In the genomic region with DNA sequence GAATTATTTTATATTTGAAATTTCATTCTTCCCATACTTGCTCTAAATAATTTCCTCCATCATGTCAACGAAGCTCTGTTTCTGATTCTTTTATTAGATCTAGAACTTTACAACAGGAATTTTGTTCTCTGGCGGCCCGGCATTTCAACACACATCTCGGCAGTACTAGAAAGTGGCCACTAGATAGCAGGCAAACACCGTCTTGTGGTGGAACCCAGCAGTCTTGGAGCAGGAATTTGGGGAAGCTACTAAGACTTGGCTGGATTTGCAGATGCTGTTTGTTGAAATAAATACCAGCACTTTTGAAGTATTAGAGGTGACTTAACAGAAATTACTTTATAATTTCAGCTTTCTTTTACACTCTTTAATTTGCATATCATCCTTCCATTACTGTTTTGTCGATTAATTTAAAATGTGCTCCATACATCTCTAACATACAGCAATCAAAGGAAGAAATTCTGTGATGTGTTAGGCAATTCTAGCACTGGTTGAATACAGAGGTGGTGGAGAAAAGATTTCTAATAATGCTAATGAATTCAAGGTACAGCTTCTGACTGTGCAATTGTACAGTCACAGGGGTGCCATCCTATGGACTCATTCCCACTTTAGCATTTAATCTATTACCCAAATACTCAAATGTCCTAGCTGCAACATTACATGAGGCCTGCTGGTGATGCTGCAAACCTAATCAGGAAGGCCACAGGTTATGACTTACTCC, we compare ENCODE assay signal across 9 mouse cellular contexts.
DNase-seq lines count a peak whose midpoint lies in the region; ATAC-seq and TF ChIP-seq lines count a peak whose summit lies in the region.
"Had no signal": no experiment of that assay in that cellular context is flagged by ENCODE, and none has a peak within 500 bp of the region (broad histone marks: within the 10 kb centered on the region; RNA-seq: fewer than 3 reads in every experiment).

No protein-coding gene starts in this region.

- no peak overlapping the region for H3K4me3 ChIP-seq in ES-E14 (ENCODE audit: insufficient read depth in 1 of 2, low read depth in 1 of 2, low read length in 2 of 2, poor library complexity in 1 of 2, severe bottlenecking in 1 of 2)
- H3K4me3 ChIP-seq: embryonic facial prominence, embryonic 15.5 days had no signal

- no peaks in the 10 kb centered on the region for H3K9me3 ChIP-seq in ES-E14 (ENCODE audit: control insufficient read depth, insufficient read depth, low read depth, low read length)
- H3K9me3 ChIP-seq: embryonic facial prominence, embryonic 15.5 days had no signal

- no peak overlapping the region for H3K27ac ChIP-seq in ES-E14 (ENCODE audit: insufficient read depth, low read depth, low read length, poor library complexity, severe bottlenecking)
- H3K27ac ChIP-seq: embryonic facial prominence, embryonic 15.5 days; macrophage had no signal

- ATAC-seq in common myeloid progenitor, adult 5-6 weeks (replicated peaks; ENCODE audit: low read depth, poor library complexity, severe bottlenecking): peak; percentile 95
- ATAC-seq in hematopoietic stem cell, adult 5-6 weeks (replicated peaks in 1 of 2; ENCODE audit: insufficient read depth in 1 of 2, low FRiP score in 2 of 2, low TSS enrichment in 1 of 2, low read depth in 1 of 2, poor library complexity in 2 of 2, severe bottlenecking in 2 of 2): peak; percentile 89 to 94

- no peaks in the 10 kb centered on the region for H3K36me3 ChIP-seq in ES-E14 (ENCODE audit: control insufficient read depth, insufficient read depth, low read length, poor library complexity, severe bottlenecking)
- H3K36me3 ChIP-seq: embryonic facial prominence, embryonic 15.5 days had no signal

- DNase-seq in 3T3-L1 (ENCODE audit: low read depth, low spot score) (peak; percentile 60), ES-E14 (ENCODE audit: low read depth, low spot score) (peak; percentile 24)
- DNase-seq in layer of hippocampus, postnatal 14 days (ENCODE audit: low spot score in 2 of 2): peak; percentile 35 to 65
- DNase-seq in mesoderm, embryonic 11.5 days (ENCODE audit: low read depth, low spot score): peak; percentile 67
- peak; percentile 47 for DNase-seq in testis, postnatal 10 days (ENCODE audit: low spot score)

- no peak overlapping the region for H3K9ac ChIP-seq in ES-E14 (ENCODE audit: insufficient read depth, low read depth, low read length, poor library complexity, severe bottlenecking)
- H3K9ac ChIP-seq: embryonic facial prominence, embryonic 15.5 days had no signal

- in situ Hi-C loops in ES-E14 (cut with MboI; ENCODE audit: low sequenced_read_pairs in 2 of 2, unreplicated experiment in 2 of 2): loop anchor here in 1 of 2 experiments (25.0 kb wide), 1 partner anchor 754 kb away; no protein-coding TSS in a partner anchor

- H3K4me1 ChIP-seq in ES-E14 (ENCODE audit: control insufficient read depth in 2 of 2, insufficient read depth in 2 of 2, low read length in 2 of 2, poor library complexity in 1 of 2): no peaks in the 10 kb centered on the region
- H3K4me1 ChIP-seq: embryonic facial prominence, embryonic 15.5 days had no signal

TF ChIP-seq in ES-E14, 5 proteins besides CTCF, POLR2A, EP300 and RAD21:
- TF ChIP-seq ZC3H11A (IDR thresholded peaks at IDR 0.05; ENCODE audit: borderline replicate concordance, low read depth, low read length): peak; percentile 72
- TF ChIP-seq HCFC1 (IDR thresholded peaks at IDR 0.05; ENCODE audit: borderline replicate concordance, insufficient read depth, low read length): no peak
